Mouse (Mus musculus): ENCODE measurements around the gene Fchsd2. TPM values are rescaled to one million over a fixed set of nuclear protein-coding genes. Genes with fewer than 3 reads are reported as not detected.

Fchsd2 gene
- total and polyA plus RNA-seq, 2 experiments = 8.9 to 43.0 TPM

DNA sequence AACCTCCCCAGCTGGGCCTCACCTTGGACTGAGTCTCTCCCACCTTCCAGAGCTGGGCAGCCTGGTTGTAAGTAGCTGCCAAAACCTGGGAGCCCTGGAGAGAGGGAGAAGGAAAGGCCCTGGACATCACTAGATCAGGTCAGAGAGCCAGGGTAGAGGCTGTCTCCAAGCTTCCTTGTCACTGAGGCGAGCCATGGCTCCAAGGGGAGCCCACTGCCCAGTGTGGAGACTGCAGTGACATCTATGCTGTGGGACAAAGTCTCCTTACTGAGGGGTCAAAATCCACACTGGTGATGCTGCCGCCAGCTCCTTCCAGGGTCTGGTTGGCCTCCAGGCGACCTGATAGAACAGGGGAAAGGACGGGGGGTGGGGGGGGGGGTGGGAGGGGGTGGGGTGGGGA is 199.4 kb downstream of the Fchsd2 start:
- H3K27me3 ChIP-seq (ENCODE audit: control insufficient read depth, insufficient read depth, low read length) = no peaks in the 10 kb centered on the region
- H3K79me2 ChIP-seq (ENCODE audit: control insufficient read depth, insufficient read depth, low read length) = no peaks in the 10 kb centered on the region
- H3K36me3 ChIP-seq (ENCODE audit: control insufficient read depth, insufficient read depth, low read length) = peaks cover 33% of the 10 kb centered on the region; the same call in 1 of the 2 replicates
- no peak overlapping the region for H3K9ac ChIP-seq (ENCODE audit: low read depth, low read length)
- 95% methylated on average over 4 of the region's 4 CpGs for WGBS
- no peaks in the 10 kb centered on the region; the same call in 1 of the 2 replicates for H3K4me1 ChIP-seq (ENCODE audit: control insufficient read depth, insufficient read depth, low read length)
- TF ChIP-seq CTCF (IDR thresholded peaks at IDR 0.05; ENCODE audit: low read depth, low read length) (no peak), POLR2A (IDR thresholded peaks at IDR 0.05; ENCODE audit: extremely low read depth, insufficient read depth, low read length) (no peak)
- H3K27ac ChIP-seq (replicated peaks; ENCODE audit: insufficient read depth, low read depth, low read length) = no peak overlapping the region
- H3K4me3 ChIP-seq (ENCODE audit: insufficient read depth, low read depth, low read length) = no peak overlapping the region
- no peak for DNase-seq (ENCODE audit: extremely low read depth, low read depth, low spot score)

DNA sequence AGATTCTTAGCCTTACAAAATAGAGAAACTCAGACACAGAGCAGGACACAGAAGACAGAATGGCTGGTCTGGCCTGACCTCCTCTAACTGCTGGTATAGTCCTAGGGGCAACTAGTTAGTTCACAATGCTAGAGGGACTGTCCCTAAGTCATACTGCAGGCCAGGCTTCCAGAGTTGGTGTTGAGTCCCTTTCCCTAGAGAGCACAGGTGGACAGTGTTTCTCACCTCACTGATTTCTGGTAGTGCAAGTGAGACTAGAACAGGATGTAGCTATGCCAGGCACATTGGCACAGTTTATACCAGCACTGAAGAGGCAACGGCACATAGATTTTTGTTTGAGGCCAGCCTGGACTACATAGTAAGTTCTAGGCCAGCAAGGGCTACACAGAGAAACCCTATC is 200.0 kb downstream of the Fchsd2 start:
- no peaks in the 10 kb centered on the region for H3K27me3 ChIP-seq (ENCODE audit: control insufficient read depth, insufficient read depth, low read length)
- TF ChIP-seq CTCF (IDR thresholded peaks at IDR 0.05; ENCODE audit: low read depth, low read length) (no peak), POLR2A (IDR thresholded peaks at IDR 0.05; ENCODE audit: extremely low read depth, insufficient read depth, low read length) (no peak)
- H3K79me2 ChIP-seq (ENCODE audit: control insufficient read depth, insufficient read depth, low read length) = no peaks in the 10 kb centered on the region
- no peak overlapping the region for H3K9ac ChIP-seq (ENCODE audit: low read depth, low read length)
- H3K4me1 ChIP-seq (ENCODE audit: control insufficient read depth, insufficient read depth, low read length) = peaks cover under 1% of the 10 kb centered on the region; the same call in 1 of the 2 replicates
- WGBS = 40% methylated on average over 1 of the region's 1 CpGs
- H3K4me3 ChIP-seq (ENCODE audit: insufficient read depth, low read depth, low read length) = no peak overlapping the region
- no peak for DNase-seq (ENCODE audit: extremely low read depth, low read depth, low spot score)
- peaks cover 31% of the 10 kb centered on the region; the same call in 1 of the 2 replicates for H3K36me3 ChIP-seq (ENCODE audit: control insufficient read depth, insufficient read depth, low read length)
- H3K27ac ChIP-seq (replicated peaks; ENCODE audit: insufficient read depth, low read depth, low read length) = no peak overlapping the region

DNA sequence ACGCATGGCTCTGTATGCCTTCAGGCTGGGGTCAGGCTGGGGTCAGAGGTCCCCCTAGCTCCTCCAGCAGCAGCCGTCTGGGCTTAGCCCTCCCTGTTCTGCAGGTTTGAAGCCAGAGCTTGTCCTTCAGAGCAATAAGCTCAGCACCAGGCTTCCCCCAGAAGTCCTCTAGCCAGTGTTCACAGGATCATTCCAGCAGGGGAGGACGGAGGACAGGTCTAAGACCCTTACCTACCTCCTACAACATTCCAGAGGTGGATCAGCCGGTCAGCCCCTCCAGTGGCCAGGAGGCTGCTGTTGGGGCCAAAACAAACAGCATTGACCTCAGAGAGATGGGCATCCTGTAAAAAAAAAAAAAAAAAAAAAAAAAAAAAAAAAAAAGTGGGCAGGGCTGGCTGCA is 200.5 kb downstream of the Fchsd2 start:
- H3K79me2 ChIP-seq (ENCODE audit: control insufficient read depth, insufficient read depth, low read length) = no peaks in the 10 kb centered on the region
- DNase-seq (ENCODE audit: extremely low read depth, low read depth, low spot score) = no peak
- TF ChIP-seq CTCF (IDR thresholded peaks at IDR 0.05; ENCODE audit: low read depth, low read length) = no peak
- TF ChIP-seq POLR2A (IDR thresholded peaks at IDR 0.05; ENCODE audit: extremely low read depth, insufficient read depth, low read length) = no peak
- no peak overlapping the region for H3K4me3 ChIP-seq (ENCODE audit: insufficient read depth, low read depth, low read length)
- H3K9ac ChIP-seq (ENCODE audit: low read depth, low read length) = no peak overlapping the region
- peaks cover 5% of the 10 kb centered on the region; the same call in 1 of the 2 replicates for H3K4me1 ChIP-seq (ENCODE audit: control insufficient read depth, insufficient read depth, low read length)
- peaks cover 29% of the 10 kb centered on the region; the same call in 1 of the 2 replicates for H3K36me3 ChIP-seq (ENCODE audit: control insufficient read depth, insufficient read depth, low read length)
- H3K27ac ChIP-seq (replicated peaks; ENCODE audit: insufficient read depth, low read depth, low read length) = no peak overlapping the region
- no peaks in the 10 kb centered on the region for H3K27me3 ChIP-seq (ENCODE audit: control insufficient read depth, insufficient read depth, low read length)
- WGBS = 57% methylated on average over 4 of the region's 4 CpGs

DNA sequence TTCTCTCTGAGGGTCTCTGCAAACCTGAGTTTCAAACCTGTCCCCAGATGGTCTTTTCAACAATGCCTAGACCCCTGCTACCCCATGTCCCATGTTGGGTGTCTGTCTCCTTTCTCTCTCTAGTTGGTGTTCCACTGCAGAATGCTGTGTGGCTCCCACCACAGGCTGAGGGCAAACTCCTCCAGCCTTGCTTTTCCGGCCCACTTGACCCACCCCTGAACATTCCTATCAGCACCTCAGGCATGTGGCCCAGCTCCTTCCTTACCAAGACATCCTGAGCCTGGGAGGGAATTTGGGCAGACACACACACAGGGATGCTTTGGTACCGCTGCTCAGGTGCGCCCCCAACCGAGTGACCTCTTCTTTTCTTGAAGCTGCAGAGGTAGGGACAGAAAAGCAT is 200.9 kb downstream of the Fchsd2 start:
- H3K79me2 ChIP-seq (ENCODE audit: control insufficient read depth, insufficient read depth, low read length) = no peaks in the 10 kb centered on the region
- peaks cover 26% of the 10 kb centered on the region; the same call in 1 of the 2 replicates for H3K36me3 ChIP-seq (ENCODE audit: control insufficient read depth, insufficient read depth, low read length)
- TF ChIP-seq CTCF (IDR thresholded peaks at IDR 0.05; ENCODE audit: low read depth, low read length) (no peak), POLR2A (IDR thresholded peaks at IDR 0.05; ENCODE audit: extremely low read depth, insufficient read depth, low read length) (no peak)
- WGBS = 84% methylated on average over 4 of the region's 4 CpGs
- no peak overlapping the region for H3K27ac ChIP-seq (replicated peaks; ENCODE audit: insufficient read depth, low read depth, low read length)
- H3K4me1 ChIP-seq (ENCODE audit: control insufficient read depth, insufficient read depth, low read length) = peaks cover 7% of the 10 kb centered on the region
- DNase-seq (ENCODE audit: extremely low read depth, low read depth, low spot score) = no peak
- H3K4me3 ChIP-seq (ENCODE audit: insufficient read depth, low read depth, low read length) = no peak overlapping the region
- no peak overlapping the region for H3K9ac ChIP-seq (ENCODE audit: low read depth, low read length)
- H3K27me3 ChIP-seq (ENCODE audit: control insufficient read depth, insufficient read depth, low read length) = no peaks in the 10 kb centered on the region

DNA sequence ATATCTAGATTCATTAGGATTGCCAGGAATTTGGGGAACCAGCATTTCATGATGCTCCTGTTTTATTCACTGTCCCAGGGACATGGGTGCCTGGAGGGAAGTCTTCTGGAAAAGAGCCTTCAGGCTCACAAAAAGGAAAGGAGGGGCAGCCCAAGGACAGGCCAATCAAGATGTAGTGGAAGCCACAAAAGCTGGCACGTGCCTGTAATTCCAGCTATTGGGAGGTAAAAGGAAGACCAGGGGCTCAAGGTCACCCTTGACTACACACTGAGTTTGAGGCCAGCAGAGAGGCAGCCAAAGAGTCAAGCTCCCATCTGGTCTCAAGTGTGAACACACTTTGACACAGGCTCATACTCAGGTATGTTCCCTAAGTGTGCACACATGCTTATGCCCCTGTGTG is 202.8 kb downstream of the Fchsd2 start:
- WGBS = 60% methylated on average over 1 of the region's 1 CpGs
- no peak for TF ChIP-seq POLR2A (IDR thresholded peaks at IDR 0.05; ENCODE audit: extremely low read depth, insufficient read depth, low read length)
- TF ChIP-seq CTCF (IDR thresholded peaks at IDR 0.05; ENCODE audit: low read depth, low read length) = no peak

DNA sequence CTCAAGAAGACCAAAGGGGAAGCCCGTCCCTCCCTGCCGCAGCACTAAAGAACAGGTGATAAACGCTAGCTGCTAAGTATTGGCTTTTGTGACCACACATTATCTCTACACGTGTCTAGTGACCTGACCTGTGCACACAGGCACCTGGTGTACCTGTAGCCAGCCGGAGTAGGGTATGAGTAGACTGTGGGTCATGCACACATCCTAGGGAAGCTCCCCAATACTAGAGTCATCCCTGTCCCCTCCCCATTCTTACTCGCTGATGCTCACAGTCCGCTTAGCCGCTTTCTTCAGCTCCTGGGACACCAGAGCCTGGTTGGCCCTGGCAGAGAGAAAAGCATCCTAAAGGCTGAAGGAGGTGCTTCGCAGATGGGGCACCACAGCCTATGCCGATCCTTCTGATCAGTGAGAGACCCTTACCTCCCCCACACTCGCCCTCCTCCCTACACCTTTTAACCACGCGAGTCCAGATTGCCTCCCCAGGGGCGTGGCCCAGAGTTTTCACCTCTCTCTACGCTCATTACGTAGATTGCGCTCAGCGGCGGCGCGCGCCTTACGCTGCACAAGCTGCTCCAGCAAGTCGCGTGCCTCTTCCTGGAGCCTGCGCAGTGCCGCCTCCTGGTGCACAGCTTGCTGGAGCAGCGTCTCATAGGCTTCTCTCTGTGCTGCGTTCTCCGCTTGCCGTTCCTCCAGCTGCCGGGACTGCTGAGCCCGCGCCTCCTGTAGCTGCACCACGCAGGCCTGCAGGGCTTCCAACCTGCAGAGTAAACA is 203.8 kb downstream of the Fchsd2 start:
- Histone ChIP-seq H3K9ac (ENCODE audit: low read depth, low read length) (no peak overlapping the region), H3K27me3 (ENCODE audit: control insufficient read depth, insufficient read depth, low read length) (no peaks in the 10 kb centered on the region), H3K27ac (replicated peaks; ENCODE audit: insufficient read depth, low read depth, low read length) (no peak overlapping the region), H3K79me2 (ENCODE audit: control insufficient read depth, insufficient read depth, low read length) (no peaks in the 10 kb centered on the region), H3K4me3 (ENCODE audit: insufficient read depth, low read depth, low read length) (no peak overlapping the region), H3K4me1 (ENCODE audit: control insufficient read depth, insufficient read depth, low read length) (peaks cover 23% of the 10 kb centered on the region), H3K36me3 (ENCODE audit: control insufficient read depth, insufficient read depth, low read length) (peaks cover 19% of the 10 kb centered on the region; the same call in 1 of the 2 replicates)
- no peak for DNase-seq (ENCODE audit: extremely low read depth, low read depth, low spot score)
- TF ChIP-seq POLR2A (IDR thresholded peaks at IDR 0.05; ENCODE audit: extremely low read depth, insufficient read depth, low read length) = no peak
- 0 out of 2 replicates have a peak, but pooled peaks have one; percentile 9 for TF ChIP-seq CTCF (IDR thresholded peaks at IDR 0.05; ENCODE audit: low read depth, low read length)
- WGBS = 78% methylated on average over 35 of the region's 35 CpGs

More for the DNA sequence above, 202.8 kb downstream of the Fchsd2 start:
- Histone ChIP-seq H3K27me3 (ENCODE audit: control insufficient read depth, insufficient read depth, low read length) (no peaks in the 10 kb centered on the region), H3K36me3 (ENCODE audit: control insufficient read depth, insufficient read depth, low read length) (peaks cover 20% of the 10 kb centered on the region; the same call in 1 of the 2 replicates), H3K4me1 (ENCODE audit: control insufficient read depth, insufficient read depth, low read length) (peaks cover 20% of the 10 kb centered on the region), H3K79me2 (ENCODE audit: control insufficient read depth, insufficient read depth, low read length) (no peaks in the 10 kb centered on the region), H3K9ac (ENCODE audit: low read depth, low read length) (no peak overlapping the region), H3K4me3 (ENCODE audit: insufficient read depth, low read depth, low read length) (no peak overlapping the region), H3K27ac (replicated peaks; ENCODE audit: insufficient read depth, low read depth, low read length) (no peak overlapping the region)
- no peak for DNase-seq (ENCODE audit: extremely low read depth, low read depth, low spot score)
